Mouse (Mus musculus): ENCODE measurements around the gene Cpne7.
A peak's percentile ranks its signal among the peaks of the same experiment; 100 is the strongest.

Cpne7 gene

GRCm38 (mm10) chr8:123113908-123114469 lies 3.2 kb upstream of the Cpne7 start:
- DNase-seq (ENCODE audit: low read depth, low spot score) = no peak

GRCm38 (mm10) chr8:123114644-123115043 lies 2.5 kb upstream of the Cpne7 start:
- DNase-seq (ENCODE audit: low read depth, low spot score) = no peak

GRCm38 (mm10) chr8:123117744-123118143 lies 570 bp downstream of the Cpne7 start:
- DNase-seq (ENCODE audit: low read depth, low spot score) = no peak

DNA sequence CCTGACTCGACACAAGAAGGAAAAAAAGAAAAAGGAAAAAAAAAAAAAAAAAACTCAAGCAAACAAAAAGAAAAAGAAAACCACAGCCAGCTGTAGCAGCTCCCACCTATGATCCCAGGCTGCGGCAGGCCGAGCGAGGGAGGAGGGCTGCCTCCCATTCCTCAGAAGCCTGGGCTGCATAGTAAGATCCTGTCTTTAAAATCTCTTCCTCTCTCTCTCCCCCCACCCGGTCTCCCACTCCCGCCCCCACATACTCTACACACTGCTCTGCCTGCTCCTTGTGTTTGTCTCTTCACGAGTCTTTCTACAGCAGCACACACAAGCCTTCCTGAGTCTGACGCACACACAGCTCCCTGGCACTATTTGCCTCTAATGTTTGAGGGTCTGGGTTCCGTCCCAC lies 4.9 kb downstream of the Cpne7 start:
- DNase-seq (ENCODE audit: low read depth, low spot score) = no peak

DNA sequence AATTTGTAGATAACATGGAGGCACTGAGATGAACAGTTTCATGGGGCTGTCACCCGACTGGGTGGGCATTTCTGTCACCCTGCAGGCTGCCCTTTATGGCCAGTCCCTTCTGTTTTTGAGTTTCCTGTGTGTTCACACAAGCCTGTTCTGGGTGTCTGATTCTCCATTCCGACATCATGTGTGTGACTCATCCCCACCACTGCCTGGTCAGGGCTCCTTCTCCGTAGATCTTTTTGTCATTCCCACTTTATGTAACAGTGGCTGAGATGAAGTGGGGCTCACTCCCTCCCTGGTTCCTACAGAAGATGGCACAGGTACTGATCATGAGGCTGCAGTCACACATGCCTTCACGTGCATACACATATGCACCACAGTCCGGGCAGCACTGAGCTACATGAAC lies 5.5 kb downstream of the Cpne7 start:
- no peak for DNase-seq (ENCODE audit: low read depth, low spot score)

DNA sequence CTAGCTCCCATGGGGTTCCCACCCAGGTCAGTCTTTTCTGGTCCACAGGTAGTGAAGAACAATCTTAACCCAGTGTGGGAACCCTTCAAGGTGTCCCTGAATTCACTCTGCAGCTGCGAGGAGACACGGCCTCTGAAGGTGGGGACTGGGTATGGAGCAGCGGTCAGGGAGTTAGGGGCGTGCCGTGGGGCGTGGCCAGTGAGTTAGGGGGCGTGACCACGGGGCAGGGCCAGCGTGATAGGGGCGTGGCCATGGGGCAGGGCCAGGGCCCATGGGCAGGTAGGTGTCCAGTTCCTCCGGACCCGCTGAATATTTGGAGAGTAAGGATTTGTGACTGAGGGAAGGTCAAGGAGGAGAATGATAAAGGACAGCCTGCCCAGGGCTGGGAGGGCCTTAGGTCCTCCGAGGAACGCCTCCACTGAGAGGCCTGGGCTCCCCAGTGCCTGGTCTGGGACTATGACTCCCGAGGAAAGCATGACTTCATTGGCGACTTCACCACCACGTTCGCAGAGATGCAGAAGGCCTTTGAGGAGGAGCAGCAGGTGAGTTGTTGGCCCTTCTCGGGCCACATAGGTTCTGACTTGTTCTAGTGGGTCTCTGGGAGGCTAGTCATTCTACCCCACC lies 9.1 kb downstream of the Cpne7 start:
- peak; percentile 54 for DNase-seq (ENCODE audit: low read depth, low spot score)

DNA sequence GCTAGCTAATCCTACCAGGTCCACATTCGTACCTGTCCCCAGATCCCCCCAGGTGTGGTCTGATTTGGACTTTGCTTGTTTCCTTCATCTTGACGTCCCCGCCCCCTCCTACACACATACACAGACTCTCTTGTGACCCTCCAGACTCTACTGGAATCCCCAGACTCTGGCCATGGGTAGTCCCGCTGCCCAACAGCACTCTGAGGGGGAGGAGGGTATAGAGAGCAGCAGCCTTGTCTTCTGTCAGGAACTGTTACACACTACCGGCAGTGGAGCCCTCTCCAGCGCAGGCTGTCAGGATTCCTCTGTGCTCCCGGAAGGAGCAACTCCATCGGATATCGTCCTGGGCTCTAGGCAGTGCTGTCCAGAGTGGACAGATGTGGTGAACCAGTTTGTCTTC lies 13.9 kb downstream of the Cpne7 start:
- DNase-seq (ENCODE audit: low read depth, low spot score) = no peak

- DNase-seq (ENCODE audit: low read depth, low spot score) = peak; percentile 45
Measured at GRCm38 (mm10) chr8:123132953-123133352, 15.8 kb downstream of the Cpne7 start.

- no peak for DNase-seq (ENCODE audit: low read depth, low spot score)
Measured at GRCm38 (mm10) chr8:123134149-123134713, 17.1 kb downstream of the Cpne7 start.

DNA sequence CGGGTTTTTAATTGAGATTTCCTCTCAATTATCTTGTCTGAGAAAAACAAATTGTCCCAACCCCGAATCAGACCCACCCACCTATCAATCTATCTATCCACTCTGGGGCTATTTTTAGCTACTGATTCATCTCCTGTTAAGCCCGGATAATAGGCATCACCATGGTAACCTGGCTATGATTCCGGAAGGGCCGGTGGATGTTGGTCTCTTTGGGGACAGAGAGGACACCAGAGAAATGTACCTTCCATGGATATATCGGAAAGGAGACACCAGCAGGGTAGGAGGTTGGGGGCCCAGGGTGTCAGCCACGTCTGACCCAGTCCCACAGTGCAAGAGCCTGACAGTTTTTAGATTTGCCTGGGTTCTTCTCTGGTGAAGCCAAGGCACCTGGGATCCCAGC lies 18.2 kb downstream of the Cpne7 start:
- DNase-seq (ENCODE audit: low read depth, low spot score) = no peak

DNA sequence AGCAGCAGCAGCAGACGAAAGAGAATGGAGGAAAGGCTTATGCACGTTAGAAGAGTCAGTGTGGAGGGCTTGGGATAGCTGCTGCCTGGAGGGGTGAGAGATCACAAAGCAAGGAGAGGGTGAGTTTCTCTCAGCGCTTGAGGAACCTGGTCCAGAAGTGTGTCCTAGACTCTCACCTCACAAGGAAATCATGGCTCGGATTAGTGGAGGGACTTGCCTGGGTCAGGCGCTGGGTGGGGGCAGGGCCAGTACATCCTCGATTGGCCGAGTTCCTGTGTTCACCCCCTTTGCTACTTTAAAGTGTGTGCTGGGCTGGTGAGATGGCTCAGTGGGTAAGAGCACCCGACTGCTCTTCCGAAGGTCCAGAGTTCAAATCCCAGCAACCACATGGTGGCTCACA lies 18.6 kb downstream of the Cpne7 start:
- no peak for DNase-seq (ENCODE audit: low read depth, low spot score)

DNA sequence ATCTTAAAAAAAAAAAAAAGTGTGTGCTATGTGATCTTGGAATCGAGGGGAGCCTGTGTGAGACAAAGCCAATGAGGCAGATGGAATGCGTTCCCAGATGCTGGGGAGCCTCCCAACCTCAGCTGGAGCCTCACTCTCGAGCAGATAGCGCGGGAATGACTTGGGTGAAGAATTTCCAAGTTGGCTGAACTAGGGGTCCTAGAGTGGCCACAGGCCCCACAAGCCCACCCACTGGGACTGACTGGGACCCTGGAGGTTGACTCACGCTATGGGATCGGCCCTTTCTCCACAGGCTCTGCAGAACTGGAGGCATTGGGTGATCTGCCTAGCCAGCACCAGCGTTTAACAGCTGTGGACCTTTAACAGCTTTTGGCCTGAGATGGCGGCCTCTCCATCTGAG lies 19.1 kb downstream of the Cpne7 start:
- DNase-seq (ENCODE audit: low read depth, low spot score) = no peak

GRCm38 (mm10) chr8:123137645-123138077 lies 20.5 kb downstream of the Cpne7 start:
- DNase-seq (ENCODE audit: low read depth, low spot score) = no peak

GRCm38 (mm10) chr8:123138741-123139140 lies 21.6 kb downstream of the Cpne7 start:
- no peak for DNase-seq (ENCODE audit: low read depth, low spot score)

DNA sequence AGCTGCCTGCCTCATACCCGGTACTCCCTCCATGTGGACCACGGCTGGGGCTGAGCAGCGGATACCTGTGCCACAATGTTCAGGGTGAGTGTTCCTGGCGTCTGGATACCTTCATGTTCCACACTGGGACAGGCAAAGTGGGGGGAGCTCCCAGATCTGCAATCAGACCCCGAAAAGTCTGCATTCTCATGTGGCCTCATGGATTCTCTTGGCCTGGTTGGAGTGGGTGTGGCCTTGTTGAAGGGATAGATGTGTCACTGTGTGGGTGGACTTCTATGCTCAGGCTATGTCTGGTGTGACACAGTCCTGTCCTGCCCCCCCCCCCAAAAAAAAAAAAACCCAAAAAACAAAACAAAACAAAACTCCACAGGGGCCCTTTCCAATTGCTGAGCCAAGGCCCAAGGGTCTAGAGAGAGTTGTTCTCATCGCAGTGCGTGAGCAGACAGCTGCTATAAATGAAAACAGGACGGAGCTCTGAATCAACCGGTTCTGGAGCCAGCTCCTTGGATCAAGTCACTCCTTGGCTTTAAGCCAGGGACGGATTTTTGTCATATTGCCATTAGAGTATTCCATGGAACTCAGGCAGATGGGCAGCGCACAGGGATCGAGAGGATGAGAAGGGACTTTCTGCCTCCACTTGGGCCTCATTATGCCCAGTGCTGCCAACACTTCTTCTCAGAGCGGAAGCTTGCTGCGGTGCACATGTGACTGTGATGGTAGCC lies 24.7 kb downstream of the Cpne7 start:
- DNase-seq (ENCODE audit: low read depth, low spot score) = no peak

DNA sequence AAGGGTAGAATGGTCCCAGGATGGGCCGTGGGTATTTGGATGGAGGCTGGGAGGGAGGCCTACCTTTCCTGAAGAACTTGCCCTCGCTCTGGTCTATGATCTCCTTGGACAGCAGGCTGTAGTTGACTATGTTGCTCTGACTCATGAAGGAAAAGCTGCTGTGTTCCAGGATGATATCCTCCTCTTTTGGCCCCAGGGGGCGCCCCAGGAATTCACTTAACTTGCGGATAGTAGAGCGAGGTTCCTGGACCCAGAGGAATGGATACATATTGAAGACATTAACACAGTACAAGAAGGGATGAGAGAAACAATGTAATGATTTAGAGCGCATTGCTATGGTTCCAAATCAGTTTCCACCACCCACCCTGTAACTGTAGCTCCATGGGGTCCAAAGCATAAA lies 28.1 kb downstream of the Cpne7 start:
- DNase-seq (ENCODE audit: low read depth, low spot score) = peak; percentile 57

GRCm38 (mm10) chr8:123146390-123146789 lies 29.2 kb downstream of the Cpne7 start:
- no peak for DNase-seq (ENCODE audit: low read depth, low spot score)

- DNase-seq (ENCODE audit: low read depth, low spot score) = no peak
Measured at GRCm38 (mm10) chr8:123150737-123151171, 33.6 kb downstream of the Cpne7 start.

- DNase-seq (ENCODE audit: low read depth, low spot score) = no peak
Measured at GRCm38 (mm10) chr8:123155177-123155576, 38.0 kb downstream of the Cpne7 start.

GRCm38 (mm10) chr8:123156070-123156773 lies 39.0 kb downstream of the Cpne7 start:
- DNase-seq (ENCODE audit: low read depth, low spot score) = peak; percentile 44

DNA sequence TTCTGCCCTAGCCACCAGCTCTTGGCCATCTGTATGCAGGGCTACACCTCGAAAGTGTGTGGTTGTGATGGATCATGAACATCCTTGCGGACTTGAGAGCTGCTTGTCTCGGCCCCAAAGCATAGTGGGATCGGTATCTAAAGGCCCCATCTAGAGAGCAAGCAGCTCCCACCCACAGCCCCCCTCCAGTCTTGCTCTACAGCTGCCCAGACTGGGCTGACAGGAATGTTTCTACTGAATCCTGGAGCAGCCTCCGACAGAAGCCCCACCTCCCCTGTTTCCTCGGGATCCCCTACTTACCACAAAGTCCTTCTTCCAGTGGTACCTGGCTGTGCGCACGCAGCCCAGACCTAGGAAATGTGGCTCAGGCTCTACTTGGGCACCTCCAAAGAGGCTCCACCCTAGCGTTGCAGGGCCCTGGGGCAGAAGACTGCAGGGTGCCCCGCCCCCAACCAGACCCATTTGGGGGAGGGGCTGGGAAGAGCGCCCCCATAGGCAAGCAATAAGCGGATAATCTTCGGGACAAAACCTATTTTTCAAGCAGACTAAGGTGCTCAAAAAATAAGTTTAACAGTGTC lies 40.8 kb downstream of the Cpne7 start, which contains the start of gene Sult5a1:
Sult5a1 (minus strand) TSS at position 428 of the 578 bp plus-strand sequence.
- peak; percentile 46 for DNase-seq (ENCODE audit: low read depth, low spot score)

DNA sequence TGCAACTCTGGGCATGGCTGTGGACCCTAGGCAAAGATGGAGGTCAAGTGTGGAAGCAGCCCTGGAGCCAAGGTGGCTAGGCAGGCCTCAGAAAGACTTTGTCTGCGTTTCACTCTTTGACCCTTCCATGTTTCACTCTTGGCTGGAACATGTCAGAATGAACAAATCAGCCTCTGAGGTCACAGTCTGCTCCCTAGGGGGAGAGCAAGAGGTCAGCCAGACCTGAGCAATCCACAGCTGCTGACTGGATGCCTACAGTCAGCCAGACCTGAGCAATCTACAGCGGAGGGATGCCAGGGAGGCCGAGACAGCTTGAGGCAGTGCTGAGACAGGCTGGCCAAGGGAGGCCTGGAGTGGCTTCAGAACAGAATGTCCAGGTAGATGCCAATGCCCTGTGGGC lies 64.2 kb downstream of the Cpne7 start:
- DNase-seq (ENCODE audit: low read depth, low spot score) = no peak

Data from R1 (cell line).